Mouse (Mus musculus) neural tube, embryonic 10.5 days (tissue): ENCODE measurements around the gene Gm17334.

Experiments used
- DNase-seq: peaks from one replicate; pipeline ENCODE4 v3.0.0-alpha.2; 2017; ENCODE audit warnings: low spot score; ENCODE audit errors: extremely low spot score

Gm17334 gene

DNA sequence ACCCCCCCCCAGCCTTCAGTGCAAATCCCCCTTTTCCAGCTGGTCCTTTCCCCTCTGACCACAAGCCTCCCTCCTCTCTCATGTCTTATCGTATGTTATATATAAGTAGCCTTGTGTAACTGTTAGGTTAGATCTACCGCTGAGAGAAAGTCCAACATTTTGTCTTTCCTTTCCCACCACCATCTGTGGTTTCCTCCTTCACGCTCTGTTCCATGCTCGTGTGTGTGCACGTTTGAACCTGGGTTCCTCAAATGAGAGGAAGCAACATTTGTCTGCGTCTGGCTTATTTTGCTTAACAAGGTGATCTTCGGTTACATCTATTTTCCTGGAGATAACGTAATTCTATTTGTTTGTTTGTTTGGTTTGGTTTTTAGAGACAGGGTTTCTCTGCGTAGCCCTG, 25.0 kb downstream of the Gm17334 start:
- no peak for DNase-seq

DNA sequence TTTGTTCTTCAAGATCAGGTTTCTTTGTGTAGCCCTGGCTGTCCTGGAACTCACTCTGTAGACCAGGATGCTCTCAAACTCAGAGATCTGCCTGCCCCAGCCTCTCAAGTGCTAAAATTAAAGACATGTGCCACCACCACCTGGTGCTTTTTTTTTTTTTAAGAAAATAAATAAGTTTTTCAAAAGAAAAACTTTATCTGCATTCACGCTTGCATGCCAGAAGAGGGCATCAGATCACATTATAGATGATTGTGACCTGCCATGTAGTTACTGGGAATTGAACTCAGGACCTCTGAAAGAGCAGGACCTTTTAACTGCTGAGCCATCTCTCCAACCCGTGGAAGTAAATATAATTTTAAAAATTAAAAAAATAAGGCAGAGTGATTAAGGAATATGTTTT, 27.7 kb downstream of the Gm17334 start:
- no peak for DNase-seq

DNA sequence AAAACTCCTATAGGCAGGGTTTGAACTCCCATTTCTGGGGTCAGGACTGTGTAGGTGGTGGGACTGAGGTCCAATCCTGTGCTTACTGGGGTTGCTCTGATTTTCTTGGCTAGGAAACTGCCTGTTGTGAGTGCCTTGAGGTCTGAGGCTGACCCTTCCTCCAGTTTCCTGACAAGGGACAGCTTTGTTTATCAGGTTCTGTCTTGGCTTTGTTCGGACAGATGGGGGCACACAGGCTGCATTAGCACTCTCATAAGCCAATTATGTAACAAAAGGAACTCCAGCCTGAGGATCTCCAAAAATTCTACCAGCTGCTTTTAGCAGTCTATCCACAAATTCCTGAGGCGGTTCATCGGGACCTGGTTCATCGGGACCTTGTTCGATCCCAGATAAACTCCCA, 30.6 kb downstream of the Gm17334 start:
- DNase-seq: no peak

DNA sequence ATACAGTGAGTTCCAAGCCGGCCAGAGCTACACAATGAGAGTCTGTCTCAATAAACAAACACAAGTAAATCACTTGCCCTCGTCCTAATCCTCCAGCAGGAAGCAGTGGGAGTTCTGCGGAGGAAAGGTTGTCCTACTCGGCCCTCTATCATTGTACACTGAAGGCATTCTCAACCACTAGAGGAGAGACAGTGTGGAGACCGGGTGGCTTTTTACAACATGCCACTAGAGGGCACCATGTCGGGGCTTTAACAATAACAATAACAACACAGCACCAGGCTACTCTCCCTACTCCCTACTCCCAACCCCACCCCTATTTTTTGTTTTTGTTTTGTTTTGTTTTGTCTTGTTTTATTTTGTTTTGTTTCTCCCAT, 35.4 kb downstream of the Gm17334 start:
- no peak for DNase-seq

DNA sequence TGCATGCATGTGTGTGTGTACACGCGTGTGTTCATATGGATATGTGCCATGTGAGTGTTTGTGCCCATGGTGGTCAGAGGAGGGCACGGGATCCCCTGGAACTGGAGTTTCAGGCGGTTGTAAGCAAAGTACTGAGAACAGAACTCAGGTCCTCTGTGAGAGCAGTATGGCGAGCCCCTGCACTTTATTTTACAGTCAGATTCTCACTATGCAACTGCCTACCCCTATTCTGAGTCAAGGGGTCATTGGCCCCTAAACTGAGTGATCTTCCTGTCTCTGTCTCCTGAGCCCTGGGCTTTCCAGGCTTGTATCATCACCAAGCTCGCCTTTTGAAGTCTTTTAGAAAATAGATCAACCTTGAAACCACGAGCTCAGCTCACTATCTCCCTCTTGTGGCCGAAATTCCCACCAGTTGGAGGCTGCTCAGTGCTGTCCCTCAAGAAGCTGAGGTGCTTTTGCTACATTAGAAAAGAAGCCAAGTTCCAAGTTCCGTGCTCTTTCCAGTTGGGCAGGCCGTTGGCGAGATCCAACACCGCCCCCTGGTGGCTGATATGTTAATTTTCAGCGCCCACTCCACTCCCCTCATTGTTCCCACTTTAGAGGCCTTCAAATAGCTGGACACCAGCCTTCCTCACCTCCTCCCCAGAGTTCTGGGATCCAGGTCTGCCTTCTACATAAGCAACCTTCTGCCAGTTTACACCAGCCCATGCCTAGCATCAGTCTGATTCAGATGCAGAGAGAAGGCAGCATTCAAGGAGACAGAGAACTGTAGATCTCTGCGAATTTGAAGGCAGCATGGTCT, 36.0 kb downstream of the Gm17334 start:
- DNase-seq: peak; percentile 70

DNA sequence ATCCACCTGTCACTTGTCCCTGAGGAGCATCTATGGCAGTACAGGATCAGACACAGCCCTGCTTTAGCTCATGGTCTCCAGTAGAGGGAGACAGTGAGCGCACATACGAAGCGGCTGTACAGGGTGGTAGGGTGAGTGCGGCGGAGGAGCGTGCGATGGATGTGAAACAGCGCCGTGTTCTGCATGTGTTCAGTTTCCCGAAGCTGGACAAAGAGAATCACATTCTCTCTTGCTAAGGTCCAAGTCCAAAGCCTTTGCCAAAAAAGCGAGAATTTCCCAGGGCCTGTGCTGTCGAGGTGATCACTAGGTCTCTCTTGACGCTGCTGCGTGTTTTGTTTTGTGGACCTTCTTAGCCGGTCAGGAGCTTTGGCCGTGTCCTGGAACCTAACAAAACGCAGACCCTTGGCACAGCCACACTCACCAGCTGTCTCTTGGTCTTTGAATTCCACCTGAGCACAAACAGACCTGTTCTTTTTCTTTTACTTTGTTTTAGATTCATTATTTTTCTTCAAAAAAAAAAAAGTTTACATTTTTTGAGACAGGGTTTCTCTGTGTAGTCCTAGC, 37.2 kb downstream of the Gm17334 start:
- DNase-seq: peak; percentile 67

DNA sequence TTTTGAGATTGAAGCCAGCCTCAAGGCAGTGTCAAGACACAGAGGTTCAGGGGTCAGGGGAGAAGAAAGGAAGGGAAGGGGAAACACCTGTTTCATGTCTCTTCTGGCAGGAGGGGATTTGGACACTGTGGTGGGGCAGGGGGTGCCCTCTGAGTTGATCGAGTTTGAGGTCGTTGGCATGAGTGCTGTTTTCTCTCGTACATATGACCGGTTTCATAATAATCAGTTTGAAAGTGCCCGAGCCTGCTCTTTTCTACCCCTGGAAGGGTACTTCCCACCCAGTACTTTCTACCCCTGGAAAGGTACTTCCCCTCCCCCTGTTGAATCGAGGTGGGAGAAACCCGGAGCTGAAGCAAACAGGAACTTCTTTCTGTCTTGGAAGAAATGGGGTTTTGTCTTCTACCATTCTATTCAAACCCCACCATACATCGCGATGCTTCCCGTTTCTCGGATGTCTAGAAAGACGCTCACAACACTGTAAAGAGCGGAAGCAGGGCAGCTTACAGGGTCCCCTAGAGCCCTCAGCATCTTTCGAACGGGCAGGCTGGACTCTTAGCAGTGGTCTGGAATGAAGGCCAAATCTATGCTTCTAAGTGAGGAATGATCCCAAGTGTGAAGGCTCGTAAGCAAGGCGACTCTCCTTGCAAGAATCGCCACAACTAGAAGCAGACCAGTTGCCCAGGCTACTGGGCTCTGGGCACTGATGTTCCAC, 37.9 kb downstream of the Gm17334 start:
- no peak for DNase-seq

DNA sequence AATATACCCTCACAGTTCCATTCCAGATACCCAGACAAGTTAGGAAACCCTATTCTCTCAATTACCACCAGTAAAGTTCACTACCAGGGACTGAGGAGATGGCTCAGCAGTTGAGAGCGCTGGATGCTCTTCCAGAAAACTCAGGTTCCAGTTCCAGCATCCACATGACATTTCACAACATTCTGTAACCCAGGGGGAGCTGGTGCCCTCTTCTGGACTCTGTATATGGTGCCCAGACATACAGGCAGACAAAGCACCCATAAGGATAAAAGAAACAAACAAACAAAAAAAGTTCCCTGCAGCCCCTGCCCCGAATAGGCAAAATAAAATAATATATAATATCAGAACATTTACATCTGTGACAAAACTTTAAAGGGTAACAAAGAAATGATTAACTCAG, 38.6 kb downstream of the Gm17334 start:
- DNase-seq: no peak

DNA sequence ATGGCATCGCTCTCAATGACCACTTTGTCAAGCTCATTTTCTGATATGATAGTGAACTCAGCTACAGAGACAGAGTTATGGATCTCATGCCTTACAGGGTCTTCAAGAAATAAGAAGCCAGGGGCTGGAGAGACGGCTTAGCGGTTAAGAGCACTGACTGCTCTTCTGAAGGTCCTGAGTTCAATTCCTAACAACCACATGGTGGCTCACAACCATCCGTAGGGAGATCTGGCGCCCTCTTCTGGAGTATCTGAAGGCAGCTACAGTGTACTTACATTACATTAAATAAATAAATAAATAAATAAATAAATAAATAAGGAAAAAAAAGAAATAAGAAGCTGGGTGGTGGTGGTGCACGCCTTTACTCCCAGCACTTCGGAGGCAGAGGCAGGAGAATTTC, 39.2 kb downstream of the Gm17334 start:
- DNase-seq: no peak

DNA sequence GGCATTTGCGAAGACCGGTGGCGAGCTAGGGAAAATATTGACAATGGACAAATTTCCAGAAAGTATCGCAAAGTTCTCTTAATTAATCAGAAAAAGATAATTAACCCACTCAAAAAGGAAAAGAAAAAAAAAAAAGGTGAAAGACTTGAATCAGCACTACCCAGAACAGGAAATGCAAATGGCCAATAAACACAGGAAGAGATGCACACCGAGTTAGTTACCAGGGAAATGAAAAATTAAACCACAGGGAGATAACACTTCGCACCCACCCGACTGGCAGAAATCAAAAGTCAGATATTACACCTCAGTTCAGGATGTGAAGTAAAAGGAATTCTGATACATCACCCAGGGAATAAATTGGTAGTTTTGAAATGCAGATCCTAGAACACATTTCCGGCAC, 40.7 kb downstream of the Gm17334 start:
- DNase-seq: no peak

DNA sequence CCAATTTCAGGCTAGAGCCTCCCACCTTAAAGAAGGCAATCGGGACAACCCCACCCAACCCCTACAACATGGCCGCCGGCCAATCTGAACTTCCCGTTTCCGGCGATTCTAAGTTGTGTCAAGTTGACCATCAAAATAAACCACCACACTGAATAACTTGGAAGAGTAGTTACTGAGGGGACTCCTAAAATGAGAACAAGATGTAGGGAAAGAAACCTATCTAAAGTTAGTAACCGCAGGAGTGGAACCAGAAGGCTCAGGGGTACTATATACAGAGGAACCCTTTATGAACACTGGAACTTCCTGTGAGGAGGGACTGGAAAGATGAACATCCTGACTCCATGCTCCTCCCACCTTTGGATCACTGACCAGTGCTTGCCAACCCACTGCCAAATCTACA, 41.5 kb downstream of the Gm17334 start:
- DNase-seq: no peak
